Mouse (Mus musculus) limb, embryonic 12.5 days (tissue): ENCODE measurements at regions not wholly inside any gene's neighbourhood (a gene's known extent, or its start where the extent isn't known, plus 50 kb on each side); places are given as distances from the start of the nearest gene placed in this dataset.

Source experiments
- ATAC-seq: fragments of 200-750 bp; cut with Nextera tagmentation; 2 replicates; pipeline ENCODE4 v1.8.0; 2017; ENCODE audit warnings: low read depth, moderate TSS enrichment; ENCODE audit not compliant: insufficient number of reproducible peaks, insufficient read depth, low FRiP score, low TSS enrichment
- H3K27ac ChIP-seq: fragments of 300-500 bp; sonication (generic); 2 replicates; pipeline ENCODE4 v1.5.1; 2016; ENCODE audit warnings: mild to moderate bottlenecking, moderate library complexity
- H3K27me3 ChIP-seq: fragments of 300-500 bp; sonication (generic); 2 replicates; pipeline ENCODE4 v1.6.1; 2016; ENCODE audit warnings: mild to moderate bottlenecking, moderate library complexity
- H3K36me3 ChIP-seq: fragments of 300-500 bp; sonication (generic); 2 replicates; pipeline ENCODE4 v1.6.1; 2016; ENCODE audit warnings: mild to moderate bottlenecking, moderate library complexity
- H3K4me1 ChIP-seq: fragments of 300-500 bp; sonication (generic); replicated peaks from 2 replicates; pipeline ENCODE4 v1.6.1; 2016
- H3K4me2 ChIP-seq: fragments of 300-500 bp; sonication (generic); 2 replicates; pipeline ENCODE4 v1.6.1; 2016; ENCODE audit warnings: mild to moderate bottlenecking, moderate library complexity
- H3K4me3 ChIP-seq: fragments of 300-500 bp; sonication (generic); replicated peaks from 2 replicates; pipeline ENCODE4 v1.5.1; 2016; ENCODE audit warnings: mild to moderate bottlenecking
- H3K9ac ChIP-seq: fragments of 300-500 bp; sonication (generic); replicated peaks from 2 replicates; pipeline ENCODE4 v1.6.1; 2016; ENCODE audit warnings: mild to moderate bottlenecking, moderate library complexity
- H3K9me3 ChIP-seq: fragments of 300-500 bp; sonication (generic); 2 replicates; pipeline ENCODE4 v1.6.1; 2016; ENCODE audit warnings: mild to moderate bottlenecking, moderate library complexity
- WGBS: fragments of 180-500 bp; shearing (Covaris S2); methylation state at CpG from one replicate; pipeline ENCODE4 v1.1.7; 2016; 5-methylcytosine and 5-hydroxymethylcytosine counted together

DNA sequence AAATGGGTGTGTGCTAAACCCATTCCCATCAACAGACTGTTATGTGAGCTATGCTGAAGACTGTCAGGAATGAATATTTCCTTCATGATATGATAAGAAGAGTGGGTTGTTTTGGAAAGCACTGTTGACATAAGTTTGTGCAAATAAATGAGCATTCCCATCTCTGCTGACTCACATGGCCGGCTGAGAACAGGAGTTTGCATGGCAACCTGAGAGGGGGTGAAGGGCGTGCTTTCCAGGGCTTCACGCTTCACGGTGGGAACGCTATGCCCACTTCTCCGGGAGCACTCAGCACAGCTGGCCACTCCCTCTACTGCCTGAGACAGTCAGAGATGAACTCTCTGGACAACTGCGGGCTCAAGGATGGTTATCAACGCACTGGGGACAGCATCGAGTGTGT is 348.9 kb upstream of the Slc24a5 start:
- no peak overlapping the region for H3K27ac ChIP-seq
- 83% methylated on average over 9 of the region's 9 CpGs for WGBS
- ATAC-seq = no peak
- no peaks in the 10 kb centered on the region for H3K27me3 ChIP-seq
- no peaks in the 10 kb centered on the region for H3K9me3 ChIP-seq
- no peaks in the 10 kb centered on the region for H3K36me3 ChIP-seq
- H3K4me2 ChIP-seq = no peak overlapping the region
- no peak overlapping the region for H3K9ac ChIP-seq
- H3K4me3 ChIP-seq = no peak overlapping the region
- peaks cover 9% of the 10 kb centered on the region; the same call in 1 of the 2 replicates for H3K4me1 ChIP-seq

DNA sequence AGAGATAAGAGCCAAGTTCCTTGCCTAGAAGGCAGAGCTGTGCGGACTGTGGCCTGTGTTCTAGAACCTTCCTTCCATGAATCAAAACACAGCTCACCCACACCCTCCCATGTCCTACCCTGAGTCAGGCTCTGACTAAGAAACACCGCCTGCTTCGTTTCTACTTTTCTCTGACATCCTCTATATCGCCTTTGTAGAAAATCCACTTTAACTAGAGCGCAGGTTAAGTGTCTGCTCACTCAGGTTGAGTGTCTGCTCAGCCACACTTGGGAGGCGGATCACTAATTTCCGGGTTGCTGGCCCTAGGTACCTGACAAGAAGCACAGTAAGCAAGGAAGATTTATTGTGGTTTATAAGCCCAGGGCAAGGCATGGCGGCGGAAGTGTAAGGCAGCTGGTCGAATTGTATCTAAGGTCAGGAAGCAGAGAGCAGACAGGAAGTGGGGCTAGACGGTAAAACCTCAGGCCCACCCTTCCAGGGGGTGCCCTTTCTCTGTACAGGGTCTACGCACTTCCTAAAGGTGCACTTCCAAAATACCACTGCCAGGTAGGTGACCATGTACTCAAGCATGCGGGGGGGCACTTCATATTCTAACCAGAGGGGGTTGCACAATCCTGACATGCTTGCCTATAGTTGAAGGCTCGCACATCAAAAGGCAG is 348.0 kb upstream of the Slc24a5 start:
- Histone ChIP-seq H3K36me3 (no peaks in the 10 kb centered on the region), H3K4me3 (no peak overlapping the region), H3K4me1 (peaks cover 9% of the 10 kb centered on the region; the same call in 1 of the 2 replicates), H3K27me3 (no peaks in the 10 kb centered on the region), H3K9ac (no peak overlapping the region), H3K27ac (no peak overlapping the region), H3K9me3 (no peaks in the 10 kb centered on the region), H3K4me2 (no peak overlapping the region)
- ATAC-seq = peak; percentile 69; the same call in 1 of the 2 replicates
- 47% methylated on average over 14 of the region's 14 CpGs for WGBS

DNA sequence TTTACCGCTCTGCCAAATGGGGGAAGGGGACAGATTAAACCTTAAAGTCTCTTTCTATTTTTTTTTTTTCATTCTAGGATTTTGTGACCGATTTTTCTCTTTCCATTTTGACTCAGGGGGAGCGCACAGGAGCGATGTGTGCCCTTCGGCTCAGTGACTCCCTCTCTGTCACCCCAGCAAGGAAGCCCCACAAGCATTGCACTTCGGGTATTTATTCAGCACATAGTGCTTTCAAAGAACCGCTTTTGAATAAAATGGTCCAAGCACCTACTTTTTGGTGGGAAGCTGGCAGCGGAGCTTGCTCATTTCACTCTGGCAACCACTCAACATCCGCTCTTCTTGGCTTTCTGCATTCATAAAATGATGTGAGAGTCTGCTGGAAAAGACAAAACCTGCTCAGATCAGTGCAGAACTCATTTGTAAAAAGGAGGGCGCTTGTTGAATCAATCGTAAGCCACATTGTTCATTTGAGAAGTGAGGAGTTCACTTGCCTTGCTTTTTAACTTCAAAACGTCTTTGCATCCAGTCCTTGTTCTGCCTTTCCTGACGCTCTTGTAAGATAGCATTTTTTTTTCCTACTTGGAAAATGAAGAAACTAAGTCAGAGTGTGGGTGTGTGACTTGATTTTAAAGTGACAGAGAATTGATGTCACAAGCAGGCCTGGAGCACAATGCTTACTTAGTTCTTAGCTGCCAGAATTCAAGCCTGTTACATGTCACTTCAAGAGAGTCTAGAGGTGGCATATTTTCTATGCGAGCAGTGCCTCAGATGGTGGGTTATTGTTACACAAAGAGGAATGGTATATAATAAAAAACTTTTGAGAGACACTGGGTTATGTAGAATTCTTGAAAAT is 347.1 kb upstream of the Slc24a5 start:
- Histone ChIP-seq H3K9me3 (no peaks in the 10 kb centered on the region), H3K36me3 (no peaks in the 10 kb centered on the region), H3K27me3 (no peaks in the 10 kb centered on the region), H3K4me3 (no peak overlapping the region), H3K4me2 (no peak overlapping the region), H3K27ac (no peak overlapping the region), H3K4me1 (peaks cover 9% of the 10 kb centered on the region; the same call in 1 of the 2 replicates), H3K9ac (no peak overlapping the region)
- no peak for ATAC-seq
- 80% methylated on average over 14 of the region's 14 CpGs for WGBS

DNA sequence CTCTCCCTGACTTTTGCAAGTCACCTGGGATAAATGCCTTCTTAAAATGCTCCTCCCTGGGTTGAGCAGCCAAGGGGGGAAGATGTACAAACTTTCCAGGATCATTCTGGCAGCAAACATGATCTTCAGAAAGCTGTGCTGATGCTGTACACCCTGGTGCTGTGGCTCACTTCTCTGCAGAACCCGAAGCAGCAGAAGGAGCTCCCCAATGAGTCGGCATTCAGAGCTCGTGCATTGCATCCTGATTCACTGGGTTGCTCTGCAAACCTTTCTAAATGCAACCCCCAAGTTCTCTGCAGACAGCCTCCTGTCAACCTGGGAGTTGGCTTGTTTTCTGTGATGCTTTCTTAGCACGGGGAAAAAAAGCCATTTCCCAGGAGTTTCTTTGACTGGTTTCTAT is 343.8 kb upstream of the Slc24a5 start:
- Histone ChIP-seq H3K9me3 (no peaks in the 10 kb centered on the region), H3K4me3 (no peak overlapping the region), H3K4me2 (no peak overlapping the region), H3K9ac (no peak overlapping the region), H3K27me3 (no peaks in the 10 kb centered on the region), H3K4me1 (peaks cover 9% of the 10 kb centered on the region; the same call in 1 of the 2 replicates), H3K27ac (no peak overlapping the region), H3K36me3 (no peaks in the 10 kb centered on the region)
- no peak for ATAC-seq
- WGBS = 70% methylated on average over 4 of the region's 4 CpGs

DNA sequence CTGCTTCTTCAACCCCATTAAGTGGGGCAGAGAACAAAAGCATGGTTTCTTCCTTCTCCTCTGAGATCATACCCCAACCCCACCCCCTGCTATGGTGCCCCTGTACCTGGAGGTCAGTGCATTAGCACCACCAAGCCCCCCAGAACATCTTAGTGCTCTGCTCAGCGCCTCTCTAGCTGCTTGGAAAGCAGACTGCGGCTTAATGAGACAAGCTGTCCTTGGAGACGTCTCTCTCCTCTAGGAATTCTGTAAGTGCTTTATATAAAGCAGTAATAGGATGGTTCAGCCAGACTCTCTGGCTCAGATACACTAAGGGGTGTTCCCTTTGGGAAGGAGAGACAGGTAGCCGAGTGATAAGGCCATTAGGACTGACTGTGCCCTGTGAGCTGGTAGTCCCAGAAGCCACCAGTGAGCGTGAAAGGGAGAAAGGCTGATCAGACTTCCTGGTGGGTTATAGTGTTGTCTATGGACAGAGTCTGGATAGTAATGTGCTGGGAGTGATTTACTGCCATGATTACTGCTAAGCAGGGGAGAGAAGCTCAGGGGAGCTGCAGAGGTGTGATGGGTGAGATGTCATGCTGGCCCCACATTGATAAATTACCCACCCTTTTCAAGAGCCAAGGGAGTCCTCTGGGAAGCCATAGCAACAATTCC is 343.0 kb upstream of the Slc24a5 start:
- H3K27ac ChIP-seq = no peak overlapping the region
- H3K36me3 ChIP-seq = no peaks in the 10 kb centered on the region
- H3K9me3 ChIP-seq = no peaks in the 10 kb centered on the region
- H3K4me1 ChIP-seq = peaks cover 5% of the 10 kb centered on the region; the same call in 1 of the 2 replicates
- 56% methylated on average over 5 of the region's 5 CpGs for WGBS
- no peak overlapping the region for H3K9ac ChIP-seq
- H3K27me3 ChIP-seq = no peaks in the 10 kb centered on the region
- no peak for ATAC-seq
- no peak overlapping the region for H3K4me2 ChIP-seq
- H3K4me3 ChIP-seq = no peak overlapping the region

DNA sequence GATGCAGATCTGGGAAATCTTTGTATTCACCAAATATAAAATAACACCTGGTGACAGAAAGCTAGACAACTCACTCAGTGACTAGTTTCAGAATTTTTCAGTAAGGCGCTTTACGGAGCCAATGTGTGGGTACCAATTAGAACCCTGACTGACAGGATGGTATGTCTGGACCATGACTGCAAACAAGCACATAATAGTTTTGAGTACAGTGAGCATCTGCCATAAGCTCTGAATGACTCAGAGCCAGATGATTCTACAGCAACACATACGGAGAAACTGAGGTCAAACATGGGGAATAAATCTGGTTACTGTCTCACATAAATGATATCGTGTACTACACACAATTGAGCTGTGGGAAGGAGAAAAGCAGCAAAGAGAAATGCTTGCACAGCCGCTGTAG is 339.9 kb upstream of the Slc24a5 start:
- no peak overlapping the region for H3K4me3 ChIP-seq
- ATAC-seq = no peak
- H3K27me3 ChIP-seq = no peaks in the 10 kb centered on the region
- H3K36me3 ChIP-seq = no peaks in the 10 kb centered on the region
- H3K4me1 ChIP-seq = no peaks in the 10 kb centered on the region
- H3K27ac ChIP-seq = no peak overlapping the region
- H3K4me2 ChIP-seq = no peak overlapping the region
- H3K9ac ChIP-seq = no peak overlapping the region
- 93% methylated on average over 5 of the region's 5 CpGs for WGBS
- H3K9me3 ChIP-seq = no peaks in the 10 kb centered on the region

DNA sequence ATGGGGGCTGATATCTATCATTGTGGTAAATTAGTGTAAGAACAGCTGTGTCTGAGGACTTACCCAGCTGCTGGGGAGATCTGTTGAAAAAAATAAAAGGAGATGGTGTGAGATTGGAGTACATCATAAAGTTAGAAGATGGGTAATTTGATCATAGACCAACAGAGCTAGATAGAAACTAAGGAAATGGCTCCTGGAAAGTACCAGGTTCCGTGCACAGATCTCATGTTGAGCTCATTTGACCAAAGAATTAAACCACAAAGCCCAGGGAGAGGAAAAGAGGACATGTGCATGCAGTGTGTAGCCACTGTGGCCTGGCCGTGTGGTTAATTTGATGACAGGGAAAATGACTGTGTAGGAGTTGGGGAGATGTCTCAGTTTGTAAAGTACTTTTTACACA is 335.3 kb upstream of the Slc24a5 start:
- Histone ChIP-seq H3K27ac (no peak overlapping the region), H3K27me3 (no peaks in the 10 kb centered on the region), H3K4me2 (no peak overlapping the region), H3K4me1 (no peaks in the 10 kb centered on the region), H3K9me3 (no peaks in the 10 kb centered on the region), H3K4me3 (no peak overlapping the region), H3K36me3 (no peaks in the 10 kb centered on the region), H3K9ac (no peak overlapping the region)
- 79% methylated on average over 2 of the region's 2 CpGs for WGBS
- no peak for ATAC-seq

DNA sequence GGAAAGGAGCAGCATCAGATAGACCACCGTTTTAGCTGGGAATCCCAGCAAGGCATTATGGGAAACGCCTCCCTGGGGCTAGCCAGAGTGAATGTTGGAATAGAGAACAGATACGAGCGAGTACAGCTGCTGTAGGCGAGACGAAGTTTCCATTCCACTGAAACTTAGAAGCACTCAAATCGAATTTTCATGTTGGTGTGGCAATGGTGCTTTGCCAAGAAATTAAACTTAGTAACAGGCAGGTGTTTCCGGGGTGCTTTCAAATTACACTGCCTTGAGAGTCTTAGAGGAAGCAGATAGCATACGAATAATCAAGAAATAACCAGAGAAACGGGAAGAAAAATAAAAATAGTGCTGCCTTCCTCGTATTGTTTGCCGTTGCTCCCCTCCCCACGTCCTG is 327.1 kb upstream of the Slc24a5 start:
- 64% methylated on average over 13 of the region's 13 CpGs for WGBS
- Histone ChIP-seq H3K9me3 (no peaks in the 10 kb centered on the region), H3K4me2 (no peak overlapping the region), H3K27me3 (no peaks in the 10 kb centered on the region), H3K4me1 (no peaks in the 10 kb centered on the region), H3K9ac (no peak overlapping the region), H3K36me3 (no peaks in the 10 kb centered on the region), H3K4me3 (no peak overlapping the region), H3K27ac (no peak overlapping the region)
- no peak for ATAC-seq

DNA sequence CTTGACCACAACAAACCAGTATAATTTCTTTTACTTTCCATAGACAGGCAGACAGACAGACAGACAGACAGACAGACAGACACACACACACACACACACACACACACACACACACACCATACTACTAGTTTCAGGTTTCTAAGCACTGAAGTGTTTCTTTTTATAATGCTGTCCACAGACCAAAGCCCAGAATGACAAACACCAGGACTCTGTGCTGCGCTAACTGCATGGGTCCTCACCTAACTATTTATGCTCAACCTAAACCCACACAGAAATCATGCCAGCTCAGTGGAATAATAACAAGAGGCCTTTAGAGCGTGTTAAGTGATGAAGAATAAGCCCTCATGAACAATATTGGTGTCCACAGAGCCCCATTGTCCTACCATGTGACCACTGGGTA is 325.0 kb upstream of the Slc24a5 start:
- 90% methylated on average over 2 of the region's 2 CpGs for WGBS
- no peak overlapping the region for H3K4me3 ChIP-seq
- no peak overlapping the region for H3K27ac ChIP-seq
- H3K27me3 ChIP-seq = no peaks in the 10 kb centered on the region
- no peaks in the 10 kb centered on the region for H3K36me3 ChIP-seq
- no peaks in the 10 kb centered on the region for H3K4me1 ChIP-seq
- no peak overlapping the region for H3K9ac ChIP-seq
- H3K4me2 ChIP-seq = no peak overlapping the region
- H3K9me3 ChIP-seq = no peaks in the 10 kb centered on the region
- no peak for ATAC-seq

DNA sequence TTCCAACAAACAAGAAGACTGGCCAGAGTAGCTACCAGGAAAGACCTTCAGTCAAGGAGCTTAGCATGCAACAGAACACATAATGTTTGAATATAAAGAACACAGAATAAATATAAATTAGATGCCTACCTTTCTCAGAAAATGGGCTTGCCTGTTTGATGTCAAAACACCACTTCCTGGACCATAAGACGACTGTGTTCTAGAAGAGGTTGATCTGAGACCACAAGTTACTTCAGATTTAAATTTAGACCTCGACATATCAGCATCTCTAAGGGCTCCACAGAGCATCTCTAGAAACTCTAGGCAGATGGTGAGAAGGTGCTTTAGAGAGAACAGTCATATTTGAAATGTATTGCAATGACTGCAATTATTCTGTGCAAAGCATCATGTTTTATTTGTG is 322.9 kb upstream of the Slc24a5 start:
- Histone ChIP-seq H3K9ac (no peak overlapping the region), H3K4me3 (no peak overlapping the region), H3K27me3 (no peaks in the 10 kb centered on the region), H3K4me1 (no peaks in the 10 kb centered on the region), H3K9me3 (no peaks in the 10 kb centered on the region), H3K27ac (no peak overlapping the region), H3K36me3 (no peaks in the 10 kb centered on the region), H3K4me2 (no peak overlapping the region)
- WGBS = 82% methylated on average over 2 of the region's 2 CpGs
- ATAC-seq = no peak

DNA sequence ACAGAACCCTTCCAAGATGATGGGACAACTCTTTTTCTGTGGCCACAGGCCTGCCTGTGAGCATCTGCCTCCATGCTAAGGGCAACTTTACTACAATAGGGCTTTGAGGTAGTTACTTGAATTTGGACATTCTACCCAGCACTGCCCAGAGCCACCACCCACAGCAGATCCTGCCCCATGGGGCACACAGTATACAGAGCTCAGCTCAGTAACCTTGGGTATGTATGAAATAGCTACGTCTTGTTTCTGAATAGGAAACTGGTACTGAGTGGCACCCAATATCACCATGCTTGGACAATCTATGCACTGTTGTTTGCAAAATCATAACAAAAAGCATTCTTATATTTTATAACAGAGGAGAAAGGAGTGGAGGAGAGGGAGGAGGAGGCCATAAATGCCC is 320.8 kb upstream of the Slc24a5 start:
- no peaks in the 10 kb centered on the region for H3K27me3 ChIP-seq
- H3K4me1 ChIP-seq = no peaks in the 10 kb centered on the region
- H3K9ac ChIP-seq = no peak overlapping the region
- H3K36me3 ChIP-seq = no peaks in the 10 kb centered on the region
- 0 out of 2 replicates have a peak, but pooled peaks cover 4% of the 10 kb centered on the region for H3K9me3 ChIP-seq
- H3K4me3 ChIP-seq = no peak overlapping the region
- ATAC-seq = no peak
- H3K27ac ChIP-seq = no peak overlapping the region
- 97% methylated on average over 1 of the region's 1 CpGs for WGBS
- H3K4me2 ChIP-seq = no peak overlapping the region
